21 mouse cellular contexts compared by ENCODE assay signal in genomic region chr12:111419918-111420317, GRCm38 (mm10). TPM values are rescaled to one million over a fixed set of nuclear protein-coding genes. Genes with fewer than 3 reads are reported as not detected.
DNase-seq lines count a peak whose midpoint lies in the region; ATAC-seq and TF ChIP-seq lines count a peak whose summit lies in the region.
"Had no signal": no experiment of that assay in that cellular context is flagged by ENCODE, and none has a peak within 500 bp of the region (broad histone marks: within the 10 kb centered on the region; RNA-seq: fewer than 3 reads in every experiment).

No protein-coding gene starts in this region.

- H3K36me3 ChIP-seq in MEL (ENCODE audit: control insufficient read depth in 1 of 2, insufficient read depth in 2 of 2, low read length in 2 of 2) = no peaks in the 10 kb centered on the region
- 0 out of 2 replicates have a peak, but pooled peaks cover 3% of the 10 kb centered on the region for H3K36me3 ChIP-seq in liver, embryonic 13.5 days
- H3K36me3 ChIP-seq in small intestine, adult 2 months (ENCODE audit: control insufficient read depth, insufficient read depth, low read length) = peaks cover 24% of the 10 kb centered on the region
- H3K36me3 ChIP-seq: embryonic facial prominence, embryonic 13.5 days; forebrain, embryonic 15.5 days; heart, embryonic 12.5 days; hindbrain, embryonic 10.5 days had no signal

- 22% methylated on average over 5 of the region's 5 CpGs for WGBS in liver, embryonic 13.5 days (ENCODE audit: insufficient replicate concordance)
- 72% methylated on average over 5 of the region's 5 CpGs for WGBS in small intestine, adult 2 months

- H3K9ac ChIP-seq in MEL (ENCODE audit: control insufficient read depth, low read depth, low read length, poor library complexity, severe bottlenecking) = no peak overlapping the region
- no peak overlapping the region for H3K9ac ChIP-seq in liver, embryonic 13.5 days
- H3K9ac ChIP-seq: embryonic facial prominence, embryonic 13.5 days; forebrain, embryonic 15.5 days; heart, embryonic 12.5 days; hindbrain, embryonic 14.5 days had no signal

- peak in 1 of 2 experiments; percentile 56; a peak in 1 of 4 replicates for TF ChIP-seq EP300 in MEL (IDR thresholded peaks at IDR 0.05; ENCODE audit: low read depth in 1 of 2, low read length in 2 of 2)

- TF ChIP-seq POLR2A in MEL (IDR thresholded peaks at IDR 0.05; ENCODE audit: control insufficient read depth in 1 of 2, insufficient read depth in 1 of 2, low read depth in 1 of 2, low read length in 2 of 2, poor library complexity in 1 of 2) = no peak
- no peak for TF ChIP-seq POLR2A in small intestine, adult 2 months (IDR thresholded peaks at IDR 0.05; ENCODE audit: low read depth, low read length)

- no peaks in the 10 kb centered on the region for H3K9me3 ChIP-seq in MEL (replicated peaks; ENCODE audit: insufficient read depth, low read length)
- no peaks in the 10 kb centered on the region for H3K9me3 ChIP-seq in liver, embryonic 13.5 days (replicated peaks)
- H3K9me3 ChIP-seq: embryonic facial prominence, embryonic 13.5 days; forebrain, embryonic 15.5 days; heart, embryonic 12.5 days; hindbrain, embryonic 10.5 days had no signal

- ATAC-seq in liver, embryonic 13.5 days (ENCODE audit: low read depth) = no peak
- ATAC-seq: activated CD4-positive, CD25-positive, alpha-beta regulatory T cell, adult 4 months; forebrain, embryonic 15.5 days had no signal

- TF ChIP-seq CTCF in MEL (IDR thresholded peaks at IDR 0.05 in 2 of 3, conservative IDR thresholded peaks at IDR 0.05 in 1 of 3; ENCODE audit: control insufficient read depth in 1 of 3, insufficient read depth in 1 of 3, low read depth in 2 of 3, low read length in 3 of 3, poor library complexity in 1 of 3, severe bottlenecking in 1 of 3) = no peak
- no peak for TF ChIP-seq CTCF in small intestine, adult 2 months (IDR thresholded peaks at IDR 0.05; ENCODE audit: extremely low read depth, insufficient read length, insufficient replicate concordance, low read depth, low read length)

- no peak overlapping the region for H3K27ac ChIP-seq in MEL (ENCODE audit: control insufficient read depth, low read depth, low read length)
- H3K27ac ChIP-seq in liver, embryonic 13.5 days = peak overlapping the region; percentile 69
- H3K27ac ChIP-seq in small intestine, adult 2 months (ENCODE audit: insufficient read depth, low read depth, low read length) = peak overlapping the region; percentile 74; the same call in 1 of the 2 replicates
- H3K27ac ChIP-seq: forebrain, embryonic 15.5 days; hindbrain, embryonic 10.5 days; hindbrain, embryonic 14.5 days had no signal

- no peaks in the 10 kb centered on the region for H3K79me2 ChIP-seq in MEL (ENCODE audit: control insufficient read depth, insufficient read depth, low read length, poor library complexity)

- TF ChIP-seq RAD21 in MEL (IDR thresholded peaks at IDR 0.05; ENCODE audit: low read depth, low read length) = no peak

- DNase-seq in MEL (ENCODE audit: low read depth, low spot score) (peak; percentile 77), MEL-GATA-1-ER (ENCODE audit: extremely low read depth, low read depth) (peak; percentile 75)
- no peak for DNase-seq in liver, embryonic 13.5 days
- DNase-seq in kidney, postnatal 25 days = no peak
- no peak for DNase-seq in frontal cortex, postnatal 36 days (ENCODE audit: low spot score in 2 of 2)
- DNase-seq: adrenal gland, postnatal 14 days; cerebellum, adult 11-12 months; cerebellum, adult 9-10 months; cerebellum, postnatal 25 days; gastrocnemius, postnatal 10 days had no signal

- peak overlapping the region; percentile 51 for H3K4me2 ChIP-seq in liver, embryonic 13.5 days
- H3K4me2 ChIP-seq: embryonic facial prominence, embryonic 13.5 days; forebrain, embryonic 15.5 days; heart, embryonic 12.5 days; hindbrain, embryonic 14.5 days had no signal

- H3K4me3 ChIP-seq in MEL (ENCODE audit: control insufficient read depth in 1 of 2, insufficient read depth in 1 of 2, low read depth in 2 of 2, low read length in 2 of 2) = no peak overlapping the region
- H3K4me3 ChIP-seq in liver, embryonic 13.5 days (replicated peaks) = no peak overlapping the region
- H3K4me3 ChIP-seq in small intestine, adult 2 months (ENCODE audit: low read depth, low read length) = peak overlapping the region; percentile 27
- H3K4me3 ChIP-seq: embryonic facial prominence, embryonic 13.5 days; forebrain, embryonic 15.5 days; heart, embryonic 12.5 days; hindbrain, embryonic 10.5 days had no signal

- peaks cover 0 to 13% of the 10 kb centered on the region in 2 experiments; a peak in 3 of 4 replicates for H3K4me1 ChIP-seq in MEL (ENCODE audit: control insufficient read depth in 1 of 2, insufficient read depth in 2 of 2, low read length in 2 of 2)
- peaks cover 72% of the 10 kb centered on the region for H3K4me1 ChIP-seq in liver, embryonic 13.5 days (replicated peaks)
- peaks cover 11% of the 10 kb centered on the region for H3K4me1 ChIP-seq in small intestine, adult 2 months (ENCODE audit: control insufficient read depth, insufficient read depth, insufficient read length, low read length)

- H3K27me3 ChIP-seq in MEL (ENCODE audit: control insufficient read depth in 1 of 2, insufficient read depth in 2 of 2, low read length in 2 of 2) = no peaks in the 10 kb centered on the region
- H3K27me3 ChIP-seq in liver, embryonic 13.5 days = peaks cover 87% of the 10 kb centered on the region
- no peaks in the 10 kb centered on the region for H3K27me3 ChIP-seq in small intestine, adult 2 months (ENCODE audit: control insufficient read depth, insufficient read depth, low read length)
- H3K27me3 ChIP-seq: Patski had no signal

TF ChIP-seq in MEL, 35 proteins besides CTCF, POLR2A, EP300 and RAD21:
- TF ChIP-seq SIN3A (IDR thresholded peaks at IDR 0.05; ENCODE audit: low read length) (no peak), MAX (IDR thresholded peaks at IDR 0.05; ENCODE audit: low read length) (no peak), TBP (IDR thresholded peaks at IDR 0.05; ENCODE audit: low read depth, low read length) (peak; percentile 79), MYB (IDR thresholded peaks at IDR 0.05; ENCODE audit: low read depth, low read length) (no peak), MAFK (IDR thresholded peaks at IDR 0.05; ENCODE audit: borderline replicate concordance, low read depth, low read length) (no peak), GATA1 (IDR thresholded peaks at IDR 0.05; ENCODE audit: low read depth, low read length) (peak; percentile 51), HCFC1 (IDR thresholded peaks at IDR 0.05; ENCODE audit: low read depth, low read length) (no peak), POLR2AphosphoS5 (IDR thresholded peaks at IDR 0.05; ENCODE audit: borderline replicate concordance, low read depth, low read length) (no peak), ZKSCAN1 (IDR thresholded peaks at IDR 0.05; ENCODE audit: low read depth, low read length) (peak; percentile 97)

RNA-seq across cellular contexts. Expression of gene Exoc3l4, which starts 3.1 kb away (rescaled TPM):
- 0.04 TPM in 1 of 2 replicates, not detected in the other for total RNA-seq in MEL (2012; rRNA removed)
- polyA plus RNA-seq in MEL (2012; ENCODE audit: insufficient read depth in 1 of 2, insufficient read length in 2 of 2, low read depth in 1 of 2, low replicate concordance in 2 of 2, missing spikeins in 1 of 2) = under 1 TPM in 1 of 2 experiments, not detected in 1; 0.17 TPM
- polyA plus RNA-seq in liver, embryonic 13.5 days (2015; fragmentation: Nextera tagmentation; extraction: Ambion mirVana) = 15.5 and 18.6 TPM in 2 replicates
- polyA plus RNA-seq in small intestine, adult 2 months (2012; rRNA removed) = 356 and 552 TPM in 2 replicates
- polyA plus RNA-seq: activated CD4-positive, CD25-positive, alpha-beta regulatory T cell, adult 4 months had no signal

RNA-seq across cellular contexts. Expression of gene Lbhd2, which starts 13.3 kb away (rescaled TPM):
- total RNA-seq in MEL (2012; rRNA removed) = not detected in 2 replicates
- polyA plus RNA-seq in MEL (2012; ENCODE audit: insufficient read depth in 1 of 2, insufficient read length in 2 of 2, low read depth in 1 of 2, low replicate concordance in 2 of 2, missing spikeins in 1 of 2) = not detected
- polyA plus RNA-seq in liver, embryonic 13.5 days (2015; fragmentation: Nextera tagmentation; extraction: Ambion mirVana) = not detected in 2 replicates
- not detected in 2 replicates for polyA plus RNA-seq in small intestine, adult 2 months (2012; rRNA removed)
- total RNA-seq: adrenal gland, adult 18-20 months; heart, adult 8-10 months; heart, postnatal 25 days had no signal
- polyA plus RNA-seq: activated CD4-positive, CD25-positive, alpha-beta regulatory T cell, adult 4 months; heart, embryonic 12.5 days; Patski had no signal

RNA-seq across cellular contexts. Expression of gene Tnfaip2, which starts 22.4 kb away (rescaled TPM):
- total RNA-seq in MEL (2012; rRNA removed) = 62.5 and 77.2 TPM in 2 replicates
- polyA plus RNA-seq in MEL (2012; ENCODE audit: insufficient read depth in 1 of 2, insufficient read length in 2 of 2, low read depth in 1 of 2, low replicate concordance in 2 of 2, missing spikeins in 1 of 2) = 10 to 100 TPM; 51.4 to 66.8 TPM
- polyA plus RNA-seq in liver, embryonic 13.5 days (2015; fragmentation: Nextera tagmentation; extraction: Ambion mirVana) = 92.1 and 96.6 TPM in 2 replicates
- polyA plus RNA-seq in small intestine, adult 2 months (2012; rRNA removed) = 10.2 and 16.4 TPM in 2 replicates
- polyA plus RNA-seq: activated CD4-positive, CD25-positive, alpha-beta regulatory T cell, adult 4 months had no signal

RNA-seq across cellular contexts. Expression of gene Cdc42bpb, which starts 42.4 kb away (rescaled TPM):
- not detected in 2 replicates for total RNA-seq in MEL (2012; rRNA removed)
- not detected for polyA plus RNA-seq in MEL (2012; ENCODE audit: insufficient read depth in 1 of 2, insufficient read length in 2 of 2, low read depth in 1 of 2, low replicate concordance in 2 of 2, missing spikeins in 1 of 2)
- 5.9 and 6.7 TPM in 2 replicates for polyA plus RNA-seq in liver, embryonic 13.5 days (2015; fragmentation: Nextera tagmentation; extraction: Ambion mirVana)
- 190 and 472 TPM in 2 replicates for polyA plus RNA-seq in small intestine, adult 2 months (2012; rRNA removed)

Comparison
In these comparisons a context has a peak if more than half of its experiments do, and no peak if none do; other contexts are left out.
1. DNase-seq: peak in MEL (single experiment) and MEL-GATA-1-ER (single experiment); none in liver, embryonic 13.5 days (single experiment), kidney, postnatal 25 days (0 of 2) and frontal cortex, postnatal 36 days (0 of 2).
2. RNA of gene Exoc3l4, which starts 3.1 kb away (polyA plus RNA-seq): 356 to 552 TPM in small intestine, adult 2 months; 15.5 to 18.6 TPM in liver, embryonic 13.5 days and 0.17 TPM in MEL; every median in the first group is over 10 times any median in the second.